Mouse (Mus musculus) liver, embryonic 12.5 days (tissue): Measurements from ENCODE around the gene Auts2. TPM values are rescaled to one million over a fixed set of nuclear protein-coding genes. Genes with fewer than 3 reads are reported as not detected.

Experiments used
- ATAC-seq: fragments of 200-750 bp; cut with Nextera tagmentation; 2 replicates; pipeline ENCODE4 v1.8.0; 2017; ENCODE audit warnings: moderate number of reproducible peaks, mild to moderate bottlenecking, moderate library complexity
- H3K27ac ChIP-seq: fragments of 300-500 bp; sonication (generic); 2 replicates; pipeline ENCODE4 v1.5.1; 2016; ENCODE audit warnings: mild to moderate bottlenecking
- H3K27me3 ChIP-seq: fragments of 300-500 bp; sonication (generic); replicated peaks from 2 replicates; pipeline ENCODE4 v1.6.1; 2016; ENCODE audit warnings: mild to moderate bottlenecking, moderate library complexity
- H3K36me3 ChIP-seq: fragments of 300-500 bp; sonication (generic); 2 replicates; pipeline ENCODE4 v1.6.1; 2016; ENCODE audit warnings: mild to moderate bottlenecking, moderate library complexity
- H3K4me1 ChIP-seq: fragments of 300-500 bp; sonication (generic); 2 replicates; pipeline ENCODE4 v1.6.1; 2016
- H3K4me2 ChIP-seq: fragments of 300-500 bp; sonication (generic); 2 replicates; pipeline ENCODE4 v1.6.1; 2016; ENCODE audit warnings: mild to moderate bottlenecking, moderate library complexity
- H3K4me3 ChIP-seq: fragments of 300-500 bp; sonication (generic); 2 replicates; pipeline ENCODE4 v1.5.1; 2016; ENCODE audit warnings: mild to moderate bottlenecking, moderate library complexity
- H3K9ac ChIP-seq: fragments of 300-500 bp; sonication (generic); 2 replicates; pipeline ENCODE4 v1.6.1; 2016; ENCODE audit warnings: mild to moderate bottlenecking, moderate library complexity
- H3K9me3 ChIP-seq: fragments of 300-500 bp; sonication (generic); replicated peaks from 2 replicates; pipeline ENCODE4 v1.6.1; 2016; ENCODE audit warnings: mild to moderate bottlenecking, moderate library complexity
- WGBS: fragments of 180-500 bp; shearing (Covaris S2); methylation state at CpG from one replicate; pipeline ENCODE4 v1.1.7; 2016; ENCODE audit not compliant: insufficient replicate concordance; 5-methylcytosine and 5-hydroxymethylcytosine counted together
- polyA plus RNA-seq: library from polyadenylated mRNA; unstranded; fragments of >200 nt; fragmentation: Nextera tagmentation; extraction: Ambion mirVana; gene quantifications from 2 replicates; pipeline ENCODE4 v1.2.1, GENCODE M21; 2016

Gene Auts2
- polyA plus RNA-seq, 1 experiment from 2014 or later: 4.4 TPM

DNA sequence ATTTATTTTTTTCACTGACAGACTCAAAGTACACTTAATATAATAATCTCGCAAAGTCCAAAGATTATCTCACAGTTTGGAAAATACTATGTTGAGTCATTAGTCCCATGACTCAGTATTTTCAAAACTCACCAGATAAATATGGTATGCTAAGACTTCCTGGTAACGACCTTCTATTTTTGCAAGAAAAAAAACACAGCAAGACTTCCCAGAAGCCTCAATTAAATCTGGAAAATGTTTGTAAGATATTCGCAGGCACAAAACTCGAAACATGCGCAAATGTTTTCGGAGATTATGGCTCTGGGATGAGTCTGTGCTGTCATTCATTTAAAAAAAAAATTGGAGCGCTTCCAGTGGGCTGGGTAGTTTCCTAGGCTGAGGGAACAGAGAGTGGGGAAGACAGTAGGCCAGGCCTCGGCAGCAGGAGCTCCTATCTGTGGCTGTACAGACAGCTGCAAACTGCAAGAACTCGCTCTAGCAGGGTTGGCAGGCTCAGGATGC is 728.6 kb downstream of the Auts2 start:
- no peaks in the 10 kb centered on the region for H3K27me3 ChIP-seq
- H3K4me2 ChIP-seq: peak overlapping the region; percentile 17
- 28% methylated on average over 9 of the region's 9 CpGs for WGBS
- ATAC-seq: peak; percentile 74
- no peak overlapping the region for H3K4me3 ChIP-seq
- peaks cover 42% of the 10 kb centered on the region for H3K4me1 ChIP-seq
- H3K36me3 ChIP-seq: no peaks in the 10 kb centered on the region
- H3K27ac ChIP-seq: peak overlapping the region; percentile 77
- no peaks in the 10 kb centered on the region for H3K9me3 ChIP-seq
- H3K9ac ChIP-seq: no peak overlapping the region

DNA sequence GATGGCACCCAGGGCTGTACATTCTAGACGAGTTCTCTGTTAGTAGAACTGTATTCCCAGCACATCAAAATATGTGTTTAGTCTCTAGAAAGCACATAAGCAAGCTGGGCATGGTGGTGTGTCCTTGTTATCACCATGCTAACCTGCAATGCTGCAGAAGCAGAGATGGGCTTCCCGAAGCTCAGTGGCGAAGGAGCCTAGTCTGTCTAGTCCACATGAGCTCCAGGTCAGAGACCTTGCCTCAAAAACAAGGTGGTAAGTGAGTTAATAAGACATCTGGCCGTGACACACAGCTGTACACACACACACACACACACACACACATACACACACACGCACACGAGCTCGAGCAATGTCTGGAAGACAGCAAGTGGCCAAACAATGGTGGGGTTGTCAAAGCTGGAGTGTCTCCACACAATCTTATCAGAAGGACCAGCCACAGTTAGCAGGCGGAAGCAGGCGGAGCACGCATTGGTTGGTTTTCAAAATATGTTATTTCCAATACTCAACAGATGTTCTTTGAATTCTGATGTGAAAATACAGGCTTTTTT is 729.1 kb downstream of the Auts2 start:
- peak overlapping the region; percentile 74 for H3K27ac ChIP-seq
- peak overlapping the region; percentile 17 for H3K4me2 ChIP-seq
- peaks cover 42% of the 10 kb centered on the region for H3K4me1 ChIP-seq
- WGBS: 22% methylated on average over 10 of the region's 10 CpGs
- H3K9me3 ChIP-seq: no peaks in the 10 kb centered on the region
- H3K27me3 ChIP-seq: no peaks in the 10 kb centered on the region
- H3K4me3 ChIP-seq: no peak overlapping the region
- no peak overlapping the region for H3K9ac ChIP-seq
- peak; percentile 80 for ATAC-seq
- no peaks in the 10 kb centered on the region for H3K36me3 ChIP-seq

GRCm38 (mm10) chr5:131813331-131813781 is 729.8 kb downstream of the Auts2 start:
- Histone ChIP-seq H3K4me1 (peaks cover 42% of the 10 kb centered on the region), H3K4me2 (no peak overlapping the region), H3K27ac (peak overlapping the region; percentile 74), H3K9me3 (no peaks in the 10 kb centered on the region), H3K4me3 (no peak overlapping the region), H3K27me3 (no peaks in the 10 kb centered on the region), H3K36me3 (no peaks in the 10 kb centered on the region), H3K9ac (no peak overlapping the region)
- no peak for ATAC-seq
- WGBS: 44% methylated on average over 7 of the region's 7 CpGs

DNA sequence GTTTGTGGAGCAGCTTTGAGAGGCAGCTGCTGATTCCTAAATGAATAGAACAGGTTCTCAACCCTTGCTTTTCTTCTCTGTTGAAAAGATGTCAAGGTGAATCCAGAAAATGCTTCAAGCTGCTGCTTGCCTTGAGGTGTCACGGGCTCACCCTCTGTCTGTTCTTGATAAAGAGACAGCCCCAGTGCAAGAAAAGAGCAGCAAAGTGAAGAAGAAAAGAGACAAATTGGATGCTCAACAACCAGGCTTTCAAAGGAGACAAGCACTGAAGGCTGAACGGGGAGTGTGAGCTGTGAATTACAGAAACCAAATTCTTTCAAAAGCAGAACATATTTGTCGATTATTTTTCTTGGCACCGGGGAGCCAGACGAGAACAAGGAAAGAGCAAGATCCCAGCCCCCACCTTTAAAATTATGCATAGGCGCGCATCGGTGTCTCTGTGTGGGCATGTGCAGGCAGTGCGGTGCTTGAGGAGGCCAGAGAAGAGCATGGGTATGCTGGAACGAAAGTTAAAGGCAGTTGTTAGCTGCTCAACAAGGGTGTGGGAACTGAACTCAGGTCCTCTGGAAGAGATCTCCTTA is 730.6 kb downstream of the Auts2 start:
- Histone ChIP-seq H3K9me3 (no peaks in the 10 kb centered on the region), H3K9ac (no peak overlapping the region), H3K4me2 (no peak overlapping the region), H3K27me3 (no peaks in the 10 kb centered on the region), H3K27ac (no peak overlapping the region), H3K4me1 (peaks cover 42% of the 10 kb centered on the region), H3K4me3 (no peak overlapping the region), H3K36me3 (no peaks in the 10 kb centered on the region)
- no peak for ATAC-seq
- WGBS: 72% methylated on average over 10 of the region's 10 CpGs

DNA sequence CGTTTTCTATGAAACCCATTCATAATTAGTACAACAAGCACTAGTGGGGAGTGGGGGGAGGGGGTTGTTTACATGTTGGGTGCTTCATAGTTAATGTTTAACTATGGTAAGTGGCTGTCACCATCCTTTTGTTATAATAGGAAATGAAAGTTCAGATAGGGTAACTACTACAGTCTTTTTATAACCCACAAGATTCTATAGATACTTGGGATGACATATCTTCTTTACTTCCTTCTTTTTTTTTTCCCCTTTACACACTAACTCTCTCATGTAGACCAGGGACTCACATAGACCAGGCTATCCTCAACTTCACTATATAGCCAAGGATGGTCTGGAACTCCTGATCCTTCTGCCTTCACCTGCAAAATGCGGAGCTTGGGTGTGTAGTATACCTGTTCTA is 736.8 kb downstream of the Auts2 start:
- WGBS: 65% methylated on average over 2 of the region's 2 CpGs
- Histone ChIP-seq H3K36me3 (no peaks in the 10 kb centered on the region), H3K9me3 (no peaks in the 10 kb centered on the region), H3K4me1 (no peaks in the 10 kb centered on the region), H3K27ac (no peak overlapping the region), H3K4me3 (no peak overlapping the region), H3K9ac (no peak overlapping the region), H3K27me3 (no peaks in the 10 kb centered on the region), H3K4me2 (no peak overlapping the region)
- no peak for ATAC-seq

- Histone ChIP-seq H3K27ac (no peak overlapping the region), H3K9me3 (no peaks in the 10 kb centered on the region)
- WGBS: 80% methylated on average over 4 of the region's 4 CpGs
Observed at GRCm38 (mm10) chr5:131805277-131805676, 737.9 kb downstream of the Auts2 start.

DNA sequence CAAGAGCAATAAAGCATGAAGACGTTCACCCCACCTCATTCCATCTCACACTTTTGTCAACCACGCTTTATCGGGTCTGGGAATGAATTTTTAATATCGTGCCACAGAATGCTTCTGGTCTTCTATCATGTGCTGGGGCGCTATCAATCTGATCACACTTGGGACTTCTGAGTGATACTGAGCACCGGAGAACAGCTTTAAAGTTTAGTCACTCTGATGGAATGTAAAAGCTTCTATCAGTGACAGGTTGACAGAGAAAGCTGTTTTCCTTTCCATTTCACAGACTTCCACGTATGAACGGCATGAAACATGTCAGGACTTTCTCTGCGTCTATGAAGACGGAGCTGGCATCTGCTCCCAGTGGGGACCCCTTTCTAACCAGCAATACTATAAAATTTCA is 739.5 kb downstream of the Auts2 start:
- H3K36me3 ChIP-seq: no peaks in the 10 kb centered on the region
- H3K9ac ChIP-seq: no peak overlapping the region
- ATAC-seq: no peak
- no peak overlapping the region for H3K27ac ChIP-seq
- no peaks in the 10 kb centered on the region for H3K4me1 ChIP-seq
- WGBS: 71% methylated on average over 10 of the region's 10 CpGs
- no peaks in the 10 kb centered on the region for H3K9me3 ChIP-seq
- H3K4me2 ChIP-seq: no peak overlapping the region
- H3K4me3 ChIP-seq: no peak overlapping the region
- H3K27me3 ChIP-seq: no peaks in the 10 kb centered on the region

More at GRCm38 (mm10) chr5:131805277-131805676, 737.9 kb downstream of the Auts2 start:
- H3K4me1 ChIP-seq: no peaks in the 10 kb centered on the region
- H3K36me3 ChIP-seq: no peaks in the 10 kb centered on the region
- H3K4me3 ChIP-seq: no peak overlapping the region
- no peak overlapping the region for H3K4me2 ChIP-seq
- no peaks in the 10 kb centered on the region for H3K27me3 ChIP-seq
- H3K9ac ChIP-seq: no peak overlapping the region
- ATAC-seq: no peak

- H3K27ac ChIP-seq: no peak overlapping the region
- no peak for ATAC-seq
Observed at GRCm38 (mm10) chr5:131802340-131803036, 740.7 kb downstream of the Auts2 start.

GRCm38 (mm10) chr5:131801924-131802323 is 741.2 kb downstream of the Auts2 start:
- Histone ChIP-seq H3K27me3 (no peaks in the 10 kb centered on the region), H3K36me3 (no peaks in the 10 kb centered on the region), H3K4me3 (no peak overlapping the region), H3K4me1 (no peaks in the 10 kb centered on the region), H3K4me2 (no peak overlapping the region), H3K9me3 (no peaks in the 10 kb centered on the region), H3K27ac (no peak overlapping the region), H3K9ac (no peak overlapping the region)
- no peak for ATAC-seq
- 62% methylated on average over 6 of the region's 6 CpGs for WGBS

More at GRCm38 (mm10) chr5:131802340-131803036, 740.7 kb downstream of the Auts2 start:
- Histone ChIP-seq H3K27me3 (no peaks in the 10 kb centered on the region), H3K9ac (no peak overlapping the region), H3K36me3 (no peaks in the 10 kb centered on the region), H3K4me2 (no peak overlapping the region), H3K9me3 (no peaks in the 10 kb centered on the region), H3K4me3 (no peak overlapping the region), H3K4me1 (no peaks in the 10 kb centered on the region)
- WGBS: 52% methylated on average over 6 of the region's 6 CpGs

- Histone ChIP-seq H3K27me3 (no peaks in the 10 kb centered on the region), H3K9me3 (no peaks in the 10 kb centered on the region), H3K9ac (no peak overlapping the region), H3K4me2 (no peak overlapping the region), H3K4me1 (no peaks in the 10 kb centered on the region), H3K36me3 (no peaks in the 10 kb centered on the region), H3K4me3 (no peak overlapping the region), H3K27ac (no peak overlapping the region)
- WGBS: 68% methylated on average over 5 of the region's 5 CpGs
- no peak for ATAC-seq
Observed at GRCm38 (mm10) chr5:131798373-131798772, 744.8 kb downstream of the Auts2 start.

GRCm38 (mm10) chr5:131797044-131797443 is 746.1 kb downstream of the Auts2 start:
- Histone ChIP-seq H3K9ac (no peak overlapping the region), H3K36me3 (no peaks in the 10 kb centered on the region), H3K4me1 (no peaks in the 10 kb centered on the region), H3K4me3 (no peak overlapping the region), H3K9me3 (no peaks in the 10 kb centered on the region), H3K27me3 (no peaks in the 10 kb centered on the region), H3K4me2 (no peak overlapping the region), H3K27ac (no peak overlapping the region)
- no peak for ATAC-seq

DNA sequence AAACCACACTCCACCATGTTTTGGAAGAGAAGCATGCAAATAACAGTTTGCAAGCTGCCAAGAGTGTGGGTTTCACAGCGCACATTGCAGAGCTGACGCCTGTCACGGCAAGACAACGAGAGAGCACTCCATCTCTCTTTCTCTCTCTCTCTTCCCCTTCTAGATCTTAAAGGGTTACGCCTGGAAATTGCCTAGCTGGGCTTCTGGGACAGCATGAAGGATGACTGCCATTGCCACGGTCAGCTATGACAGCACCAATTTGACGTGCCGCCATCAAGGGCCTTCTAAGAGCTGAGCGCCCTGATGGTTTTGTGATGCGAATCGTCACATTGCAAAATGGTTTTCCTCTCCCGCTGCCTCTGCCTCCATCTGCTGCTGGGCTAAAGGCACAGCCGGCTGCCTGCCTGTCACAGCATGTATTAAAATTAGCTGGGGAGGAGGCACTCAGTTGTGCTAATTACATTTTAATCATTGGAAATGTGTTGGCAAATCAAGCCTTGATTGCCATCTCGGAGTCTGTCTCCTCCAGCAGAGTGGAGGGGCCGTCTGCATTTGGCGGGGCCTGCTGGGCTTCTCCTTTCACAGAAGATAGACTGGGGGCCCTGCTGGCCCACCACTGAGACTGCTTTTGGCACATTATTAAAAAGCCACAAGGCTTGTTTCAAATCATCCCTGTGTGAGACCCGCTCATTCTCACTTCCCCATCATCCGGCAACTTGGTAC is 748.6 kb downstream of the Auts2 start:
- no peak overlapping the region for H3K4me2 ChIP-seq
- no peak overlapping the region for H3K9ac ChIP-seq
- no peak overlapping the region for H3K4me3 ChIP-seq
- H3K4me1 ChIP-seq: no peaks in the 10 kb centered on the region
- no peak overlapping the region for H3K27ac ChIP-seq
- WGBS: 56% methylated on average over 18 of the region's 18 CpGs
- H3K36me3 ChIP-seq: no peaks in the 10 kb centered on the region
- H3K9me3 ChIP-seq: no peaks in the 10 kb centered on the region
- no peak for ATAC-seq
- no peaks in the 10 kb centered on the region for H3K27me3 ChIP-seq
